Mouse (Mus musculus) liver, postnatal 0 days (tissue): ENCODE measurements around the gene Zscan5b. TPM values are rescaled to one million over a fixed set of nuclear protein-coding genes. Genes with fewer than 3 reads are reported as not detected.

Experiments
- ATAC-seq: fragments of 200-750 bp; cut with Nextera tagmentation; 2 replicates; pipeline ENCODE4 v1.8.0; 2017; ENCODE audit warnings: mild to moderate bottlenecking, moderate library complexity
- DNase-seq: peaks from one replicate; pipeline ENCODE4 v3.0.0-alpha.2; 2016
- H3K27ac ChIP-seq: fragments of 300-500 bp; sonication (generic); 2 replicates; pipeline ENCODE4 v1.5.1; 2014; ENCODE audit warnings: antibody characterized with exemption, moderate library complexity, mild to moderate bottlenecking, low read depth
- H3K27me3 ChIP-seq: fragments of 300-500 bp; sonication (generic); 2 replicates; pipeline ENCODE4 v1.6.1; 2014; ENCODE audit warnings: low read length, control low read depth, mixed read lengths; ENCODE audit not compliant: insufficient read depth
- H3K36me3 ChIP-seq: fragments of 300-500 bp; sonication (generic); replicated peaks from 2 replicates; pipeline ENCODE4 v1.6.1; 2014; ENCODE audit warnings: mild to moderate bottlenecking, control low read depth, low read length, moderate library complexity, mixed read lengths; ENCODE audit not compliant: insufficient read depth
- H3K4me1 ChIP-seq: fragments of 300-500 bp; sonication (generic); 2 replicates; pipeline ENCODE4 v1.6.1; 2014; ENCODE audit warnings: antibody characterized with exemption, mild to moderate bottlenecking, control low read depth; ENCODE audit not compliant: insufficient read depth
- H3K4me2 ChIP-seq: fragments of 300-500 bp; sonication (generic); 2 replicates; pipeline ENCODE4 v1.6.1; 2014; ENCODE audit warnings: low read depth, mild to moderate bottlenecking, low read length, moderate library complexity, mixed read lengths
- H3K4me3 ChIP-seq: fragments of 300-500 bp; sonication (generic); 2 replicates; pipeline ENCODE4 v1.5.1; 2014; ENCODE audit warnings: low read depth, low read length
- H3K9ac ChIP-seq: fragments of 300-500 bp; sonication (generic); replicated peaks from 2 replicates; pipeline ENCODE4 v1.6.1; 2014; ENCODE audit warnings: mild to moderate bottlenecking, moderate library complexity
- H3K9me3 ChIP-seq: fragments of 300-500 bp; sonication (generic); 2 replicates; pipeline ENCODE4 v1.6.1; 2016; ENCODE audit warnings: mild to moderate bottlenecking, control low read depth, low read length, mixed read lengths
- CTCF ChIP-seq: sonication (generic); IDR thresholded peaks from 2 replicates; pipeline ENCODE4 v1.5.1; 2016; ENCODE audit warnings: antibody characterized with exemption, low read depth
- EP300 ChIP-seq: IDR thresholded peaks from 2 replicates; pipeline ENCODE4 v1.6.1; 2016; ENCODE audit warnings: antibody characterized with exemption, low read depth, mild to moderate bottlenecking
- WGBS: fragments of 180-500 bp; shearing (Covaris S2); extraction: QIAGEN DNeasy Blood & Tissue Kit; methylation state at CpG from one replicate; pipeline ENCODE4 v1.1.7; 2014; ENCODE audit not compliant: insufficient replicate concordance; 5-methylcytosine and 5-hydroxymethylcytosine counted together
- polyA plus RNA-seq: library from polyadenylated mRNA; unstranded; fragments of >200 nt; fragmentation: Nextera tagmentation; extraction: Ambion mirVana; gene quantifications from 2 replicates; pipeline ENCODE4 v1.2.1, GENCODE M21; 2015

Gene Zscan5b
- polyA plus RNA-seq, 1 experiment from 2014 or later = not detected

- Histone ChIP-seq H3K27me3 (no peaks in the 10 kb centered on the region), H3K4me1 (no peaks in the 10 kb centered on the region), H3K9me3 (no peaks in the 10 kb centered on the region), H3K4me3 (no peak overlapping the region), H3K27ac (no peak overlapping the region), H3K9ac (no peak overlapping the region), H3K4me2 (no peak overlapping the region), H3K36me3 (peaks cover 22% of the 10 kb centered on the region; the same call in 1 of the 2 replicates)
- WGBS = 90% methylated on average over 19 of the region's 19 CpGs
- DNase-seq = no peak
- TF ChIP-seq CTCF (no peak), EP300 (no peak)
- no peak for ATAC-seq
These were observed 38.3 kb upstream of the Zscan5b start for GRCm38 (mm10) chr7:6183802-6184201.

GRCm38 (mm10) chr7:6184521-6184920 lies 37.6 kb upstream of the Zscan5b start:
- ATAC-seq = no peak

DNA sequence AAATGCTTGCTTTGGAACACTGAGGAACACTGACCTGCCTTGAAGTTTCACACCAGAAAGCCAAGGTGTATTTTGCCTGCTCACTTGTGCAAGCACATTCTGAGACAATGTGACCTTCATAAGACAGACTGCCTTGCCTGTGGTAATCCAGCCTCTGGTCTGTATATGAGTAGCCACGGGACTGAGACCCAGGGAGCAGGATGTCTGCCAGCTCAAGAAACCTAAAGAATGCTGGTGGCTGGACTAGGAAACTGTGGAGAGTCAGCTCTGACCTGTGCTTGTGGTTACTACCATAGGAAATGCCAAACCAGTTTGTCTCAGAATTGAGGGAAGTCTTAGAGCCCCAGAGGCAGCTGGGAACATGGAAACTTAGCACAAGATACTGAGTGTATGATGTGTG lies 36.7 kb upstream of the Zscan5b start:
- DNase-seq = no peak
- no peaks in the 10 kb centered on the region for H3K9me3 ChIP-seq
- H3K4me1 ChIP-seq = no peaks in the 10 kb centered on the region
- no peak for ATAC-seq
- H3K27me3 ChIP-seq = no peaks in the 10 kb centered on the region
- H3K4me3 ChIP-seq = no peak overlapping the region
- no peak overlapping the region for H3K9ac ChIP-seq
- H3K4me2 ChIP-seq = no peak overlapping the region
- no peak overlapping the region for H3K27ac ChIP-seq
- TF ChIP-seq CTCF (no peak), EP300 (no peak)
- WGBS = 66% methylated on average over 1 of the region's 1 CpGs
- H3K36me3 ChIP-seq = peaks cover 28% of the 10 kb centered on the region

More at GRCm38 (mm10) chr7:6184521-6184920, 37.6 kb upstream of the Zscan5b start:
- no peaks in the 10 kb centered on the region for H3K27me3 ChIP-seq
- H3K4me3 ChIP-seq = no peak overlapping the region
- no peak overlapping the region for H3K9ac ChIP-seq
- no peak overlapping the region for H3K27ac ChIP-seq
- DNase-seq = no peak
- no peak overlapping the region for H3K4me2 ChIP-seq
- TF ChIP-seq CTCF (no peak), EP300 (no peak)
- peaks cover 26% of the 10 kb centered on the region for H3K36me3 ChIP-seq
- no peaks in the 10 kb centered on the region for H3K4me1 ChIP-seq
- no peaks in the 10 kb centered on the region for H3K9me3 ChIP-seq
- WGBS = 85% methylated on average over 8 of the region's 8 CpGs

- DNase-seq (no peak), ATAC-seq (no peak)
- Histone ChIP-seq H3K27ac (no peak overlapping the region), H3K4me3 (no peak overlapping the region), H3K4me1 (no peaks in the 10 kb centered on the region), H3K27me3 (no peaks in the 10 kb centered on the region), H3K9ac (no peak overlapping the region), H3K9me3 (no peaks in the 10 kb centered on the region), H3K36me3 (peaks cover 28% of the 10 kb centered on the region), H3K4me2 (no peak overlapping the region)
- TF ChIP-seq EP300 (no peak), CTCF (no peak)
- WGBS = 81% methylated on average over 2 of the region's 2 CpGs
These were observed 35.9 kb upstream of the Zscan5b start for GRCm38 (mm10) chr7:6186176-6186575.

- 76% methylated on average over 2 of the region's 2 CpGs for WGBS
- ATAC-seq (no peak), DNase-seq (no peak)
- Histone ChIP-seq H3K27me3 (no peaks in the 10 kb centered on the region), H3K9me3 (no peaks in the 10 kb centered on the region), H3K4me2 (no peak overlapping the region), H3K36me3 (peaks cover 28% of the 10 kb centered on the region), H3K4me3 (no peak overlapping the region), H3K4me1 (no peaks in the 10 kb centered on the region), H3K27ac (no peak overlapping the region), H3K9ac (no peak overlapping the region)
- no peak for TF ChIP-seq EP300
- no peak for TF ChIP-seq CTCF
These were observed 35.3 kb upstream of the Zscan5b start for GRCm38 (mm10) chr7:6186756-6187155.

- Histone ChIP-seq H3K9ac (no peak overlapping the region), H3K9me3 (no peaks in the 10 kb centered on the region), H3K4me2 (no peak overlapping the region), H3K27me3 (no peaks in the 10 kb centered on the region), H3K4me3 (no peak overlapping the region), H3K27ac (no peak overlapping the region), H3K4me1 (no peaks in the 10 kb centered on the region), H3K36me3 (peaks cover 20% of the 10 kb centered on the region)
- DNase-seq = peak; percentile 29
- TF ChIP-seq EP300 (no peak), CTCF (peak; percentile 25; the same call in 1 of the 2 replicates)
- ATAC-seq = peak; percentile 60
- WGBS = 65% methylated on average over 43 of the region's 45 CpGs
These were observed 32.5 kb upstream of the Zscan5b start for GRCm38 (mm10) chr7:6189542-6189941.

- peak; percentile 90 for TF ChIP-seq CTCF
- no peak for TF ChIP-seq EP300
- H3K9me3 ChIP-seq = no peaks in the 10 kb centered on the region
- no peaks in the 10 kb centered on the region for H3K27me3 ChIP-seq
- H3K27ac ChIP-seq = no peak overlapping the region
- no peak overlapping the region for H3K4me3 ChIP-seq
- H3K36me3 ChIP-seq = peaks cover 18% of the 10 kb centered on the region
- no peak overlapping the region for H3K9ac ChIP-seq
- no peak overlapping the region for H3K4me2 ChIP-seq
- 24% methylated on average over 3 of the region's 3 CpGs for WGBS
- DNase-seq (peak; percentile 80), ATAC-seq (no peak)
- H3K4me1 ChIP-seq = no peaks in the 10 kb centered on the region
These were observed 30.7 kb upstream of the Zscan5b start for GRCm38 (mm10) chr7:6191376-6191775.
